Mouse (Mus musculus) olfactory bulb, adult 2 months (tissue): Measurements from ENCODE around the gene Zfp787. TPM values are rescaled to one million over a fixed set of nuclear protein-coding genes. Genes with fewer than 3 reads are reported as not detected.

Experiments
- H3K27ac ChIP-seq: fragments of 200-500 bp; 2 replicates; pipeline ENCODE4 v1.5.1; 2012; ENCODE audit warnings: low read depth, low read length; ENCODE audit not compliant: insufficient read depth
- H3K4me1 ChIP-seq: fragments of 200-500 bp; 2 replicates; pipeline ENCODE4 v1.6.1; 2012; ENCODE audit warnings: low read length; ENCODE audit not compliant: control insufficient read depth, insufficient read depth
- H3K4me3 ChIP-seq: fragments of 200-500 bp; 2 replicates; pipeline ENCODE4 v1.5.1; 2012; ENCODE audit warnings: mild to moderate bottlenecking, low read depth, low read length, moderate library complexity; ENCODE audit not compliant: insufficient read depth
- CTCF ChIP-seq: fragments of 200-500 bp; IDR thresholded peaks from 2 replicates; pipeline ENCODE4 v1.5.1; 2012; ENCODE audit warnings: low read depth, mild to moderate bottlenecking, low read length, moderate library complexity; ENCODE audit not compliant: insufficient read depth
- POLR2A ChIP-seq: fragments of 200-500 bp; IDR thresholded peaks from 2 replicates; pipeline ENCODE4 v1.6.1; 2012; ENCODE audit warnings: mild to moderate bottlenecking, low read depth, low read length, moderate library complexity; ENCODE audit not compliant: insufficient read depth
- WGBS: fragments of 180-500 bp; shearing (Covaris S2); methylation state at CpG from one replicate; pipeline ENCODE4 v1.1.7; 2018; 5-methylcytosine and 5-hydroxymethylcytosine counted together
- polyA plus RNA-seq: library from polyadenylated mRNA; stranded (reverse); fragments of >200 nt; gene quantifications from 2 replicates; pipeline ENCODE4 v1.2.4, GENCODE M21; 2012; ENCODE audit warnings: low replicate concordance; ENCODE audit not compliant: missing spikeins, insufficient read depth, insufficient read length

Gene Zfp787
- polyA plus RNA-seq, 1 experiment, result not detected

DNA sequence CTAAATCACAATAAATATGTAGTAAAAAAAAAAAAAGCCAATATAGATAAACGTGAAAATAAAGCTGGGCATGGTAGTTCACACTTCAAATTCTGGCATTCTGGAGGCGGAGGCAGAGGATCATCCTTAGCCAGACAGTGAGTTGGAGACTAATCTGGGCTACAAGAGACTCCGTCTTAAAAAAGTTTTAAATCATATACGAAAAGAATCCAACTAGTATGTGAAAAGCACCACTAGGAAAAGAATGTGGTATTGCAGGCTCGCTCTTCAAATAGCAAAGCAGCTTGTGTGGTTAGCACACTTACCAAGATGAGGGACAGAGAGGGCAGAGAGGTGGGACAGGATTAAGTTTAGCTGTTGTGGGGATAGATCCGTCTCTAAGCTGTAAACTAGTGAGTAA, 15.1 kb upstream of the Zfp787 start:
- Histone ChIP-seq H3K4me1 (no peaks in the 10 kb centered on the region), H3K27ac (no peak overlapping the region), H3K4me3 (no peak overlapping the region)
- no peak for TF ChIP-seq CTCF
- no peak for TF ChIP-seq POLR2A
- WGBS, result 33% methylated on average over 6 of the region's 6 CpGs

DNA sequence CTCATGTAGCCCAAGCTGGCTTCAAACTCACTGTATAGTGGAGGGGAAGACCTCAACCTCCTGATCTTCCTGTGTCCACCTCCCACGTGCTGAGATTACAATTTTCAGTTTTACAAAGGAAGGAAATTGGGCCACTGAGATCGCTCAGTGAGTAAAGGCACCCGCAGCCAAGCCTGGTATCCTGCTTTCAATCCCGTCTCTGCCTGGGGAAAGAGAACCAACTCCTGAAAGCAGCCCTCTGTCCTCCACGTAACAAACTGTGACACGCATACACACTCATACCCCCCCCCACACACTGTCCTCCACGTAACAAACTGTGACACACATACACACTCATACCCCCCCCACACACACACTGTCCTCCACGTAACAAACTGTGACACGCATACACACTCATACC, 14.6 kb upstream of the Zfp787 start:
- no peak overlapping the region for H3K27ac ChIP-seq
- TF ChIP-seq CTCF, result no peak
- TF ChIP-seq POLR2A, result no peak
- H3K4me1 ChIP-seq, result no peaks in the 10 kb centered on the region
- no peak overlapping the region for H3K4me3 ChIP-seq
- WGBS, result 76% methylated on average over 9 of the region's 9 CpGs

DNA sequence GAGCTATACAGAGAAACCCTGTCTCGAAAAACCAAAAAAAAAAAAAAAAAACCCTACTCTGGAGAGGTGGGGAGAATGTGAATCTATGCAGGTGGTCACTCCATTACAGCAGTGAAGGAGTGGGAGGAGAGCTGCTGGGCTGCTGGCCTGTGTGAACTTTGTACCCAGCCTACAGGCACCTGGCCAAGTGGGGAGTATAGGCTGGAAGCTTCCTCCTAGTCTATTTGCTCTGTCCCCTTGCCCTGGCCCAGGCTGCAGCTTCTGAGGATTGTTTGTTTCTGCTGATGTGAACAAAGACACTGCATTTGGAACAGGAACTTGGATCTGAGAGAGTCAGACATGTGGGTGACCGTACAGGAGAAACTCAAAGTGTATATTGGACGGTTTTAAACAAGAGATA, 13.6 kb upstream of the Zfp787 start:
- Histone ChIP-seq H3K27ac (no peak overlapping the region), H3K4me1 (no peaks in the 10 kb centered on the region), H3K4me3 (no peak overlapping the region)
- WGBS, result 64% methylated on average over 3 of the region's 3 CpGs
- TF ChIP-seq CTCF, result no peak
- no peak for TF ChIP-seq POLR2A

DNA sequence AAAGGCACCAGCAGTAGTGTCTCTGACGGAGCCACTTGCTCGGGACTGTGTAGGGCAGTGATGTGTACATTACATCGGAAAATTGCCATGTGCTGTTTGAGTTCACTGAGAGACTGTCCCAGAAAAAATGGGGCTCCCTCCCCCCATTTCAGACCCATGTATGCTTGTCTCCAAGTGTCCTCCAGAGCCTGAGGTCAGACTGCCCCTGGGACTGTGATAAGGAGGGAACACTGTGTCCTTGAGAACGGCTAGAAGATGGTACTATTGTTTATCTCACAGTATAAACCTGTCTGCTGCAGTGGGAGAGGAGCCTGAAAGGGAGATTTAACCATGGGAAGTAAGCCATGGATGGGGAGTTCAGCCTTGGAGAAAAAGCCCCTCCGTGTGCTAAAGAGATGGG, 8.9 kb upstream of the Zfp787 start:
- Histone ChIP-seq H3K27ac (no peak overlapping the region), H3K4me3 (no peak overlapping the region), H3K4me1 (no peaks in the 10 kb centered on the region; the same call in 1 of the 2 replicates)
- TF ChIP-seq CTCF (no peak), POLR2A (no peak)
- 67% methylated on average over 5 of the region's 5 CpGs for WGBS

DNA sequence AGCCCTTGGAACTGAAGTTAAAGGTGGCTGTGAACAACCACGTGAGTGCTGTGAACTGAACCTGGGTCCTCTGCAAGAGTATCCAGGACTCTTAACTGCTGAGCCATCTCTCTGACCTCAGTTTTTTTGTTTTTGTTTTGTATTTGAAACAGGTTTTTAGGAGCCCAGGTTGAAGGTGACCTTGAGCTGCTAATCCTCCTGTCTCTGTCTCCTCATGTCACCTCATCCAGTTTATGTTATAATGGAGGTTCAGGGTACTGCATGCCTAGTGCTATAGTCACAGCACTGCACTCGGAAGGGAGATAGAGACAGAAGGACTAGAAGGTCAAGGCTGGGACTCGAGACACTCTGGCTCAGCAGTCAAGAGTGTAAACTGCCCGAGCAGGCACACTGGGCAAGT, 6.4 kb upstream of the Zfp787 start:
- H3K4me1 ChIP-seq, result no peaks in the 10 kb centered on the region; the same call in 1 of the 2 replicates
- no peak overlapping the region for H3K4me3 ChIP-seq
- TF ChIP-seq CTCF (no peak), POLR2A (no peak)
- no peak overlapping the region for H3K27ac ChIP-seq
- WGBS, result 86% methylated on average over 4 of the region's 4 CpGs

DNA sequence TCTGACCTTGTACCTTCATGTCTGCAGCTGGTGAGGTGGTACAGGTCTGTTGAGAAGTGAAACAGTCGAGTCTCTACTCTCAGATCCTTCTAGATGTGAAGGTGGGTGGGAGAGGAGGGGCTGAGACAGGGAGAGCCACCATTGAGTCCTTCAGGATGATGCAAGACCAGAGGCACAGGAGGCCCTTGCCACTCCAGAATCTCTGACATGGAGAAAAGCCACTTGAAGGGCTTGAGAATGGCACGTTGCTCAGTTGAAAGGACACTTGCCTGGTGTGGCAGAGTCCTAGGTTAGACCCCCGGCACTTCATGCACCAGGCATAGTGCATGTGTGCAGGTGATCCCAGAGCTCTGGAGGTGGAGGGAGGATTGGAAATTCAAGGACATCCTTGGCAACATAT, 5.7 kb upstream of the Zfp787 start:
- Histone ChIP-seq H3K4me1 (no peaks in the 10 kb centered on the region; the same call in 1 of the 2 replicates), H3K27ac (no peak overlapping the region), H3K4me3 (no peak overlapping the region)
- TF ChIP-seq CTCF (no peak), POLR2A (no peak)
- WGBS, result 71% methylated on average over 3 of the region's 3 CpGs

DNA sequence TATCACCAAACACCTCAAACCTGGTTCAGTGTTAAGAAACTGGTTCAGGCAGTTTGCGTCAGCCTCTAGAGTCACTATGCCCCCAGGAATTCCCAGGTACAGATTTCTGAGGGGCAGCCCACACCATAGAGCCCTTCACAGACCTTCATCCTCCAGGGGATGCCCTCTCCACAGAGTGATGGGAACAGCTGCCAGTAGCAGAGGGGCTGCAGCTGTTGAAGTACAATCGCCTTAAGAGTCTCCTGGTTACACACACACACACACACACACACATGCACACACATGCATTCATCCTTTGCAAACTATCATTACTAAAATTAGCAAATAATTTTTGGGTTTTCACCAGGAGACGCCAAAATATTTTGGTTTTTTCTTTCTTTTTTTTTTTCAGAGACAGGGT, 3.8 kb upstream of the Zfp787 start:
- Histone ChIP-seq H3K4me1 (peaks cover 5% of the 10 kb centered on the region; the same call in 1 of the 2 replicates), H3K4me3 (no peak overlapping the region), H3K27ac (no peak overlapping the region)
- no peak for TF ChIP-seq CTCF
- TF ChIP-seq POLR2A, result no peak
- WGBS, result 82% methylated on average over 3 of the region's 3 CpGs

DNA sequence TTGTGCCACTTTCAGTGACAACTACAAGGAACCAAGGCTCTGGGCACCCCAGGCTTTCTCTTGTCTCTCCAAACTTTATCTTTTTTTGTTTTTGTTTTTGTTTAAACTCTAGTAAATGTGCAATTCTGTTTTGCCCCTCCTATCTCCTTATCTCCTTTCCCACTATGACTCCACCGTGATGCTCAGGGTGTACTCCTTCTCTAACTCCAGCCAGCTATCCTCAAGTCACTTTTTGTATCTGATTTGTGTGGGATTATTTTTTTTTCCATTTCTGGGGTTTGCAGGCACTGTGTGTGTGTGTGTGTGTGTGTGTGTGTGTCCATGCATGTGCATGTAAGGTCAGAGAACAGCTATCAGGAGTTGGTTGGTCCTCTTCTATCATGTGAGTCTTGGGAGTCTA, 1.7 kb upstream of the Zfp787 start:
- Histone ChIP-seq H3K4me1 (peaks cover 11% of the 10 kb centered on the region), H3K27ac (no peak overlapping the region), H3K4me3 (no peak overlapping the region)
- no peak for TF ChIP-seq CTCF
- TF ChIP-seq POLR2A, result no peak
- 76% methylated on average over 1 of the region's 1 CpGs for WGBS

DNA sequence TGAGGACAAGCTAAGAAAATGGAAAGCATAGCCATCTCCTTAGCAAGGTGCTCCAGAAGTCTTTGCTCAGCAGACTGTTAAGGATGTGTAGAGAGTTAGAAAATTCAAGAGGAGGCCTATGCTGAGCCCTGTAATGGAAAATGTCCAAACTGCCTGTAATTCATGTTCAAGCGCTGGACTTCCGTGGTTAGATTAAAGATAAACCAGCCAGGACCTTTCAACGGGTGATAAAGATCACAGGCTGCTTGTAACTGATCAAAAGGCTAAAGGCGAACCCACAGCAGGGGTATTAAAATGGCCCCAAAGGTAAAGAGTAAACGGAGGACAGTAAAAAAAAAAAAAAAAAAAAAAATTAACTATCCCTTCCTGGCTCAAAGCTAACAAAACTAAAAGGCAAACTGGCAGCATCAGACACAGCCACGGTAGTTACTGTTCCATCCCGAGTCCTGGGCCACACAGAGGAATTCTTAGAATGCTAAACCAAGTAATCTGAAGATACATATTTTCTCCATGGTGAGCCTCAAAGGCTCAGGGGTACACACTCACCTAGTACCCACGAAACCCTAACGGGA, 1.2 kb upstream of the Zfp787 start:
- H3K27ac ChIP-seq, result no peak overlapping the region

More for the DNA sequence above, 1.2 kb upstream of the Zfp787 start:
- WGBS, result 71% methylated on average over 9 of the region's 9 CpGs
- Histone ChIP-seq H3K4me3 (no peak overlapping the region), H3K4me1 (peaks cover 11% of the 10 kb centered on the region)
- TF ChIP-seq POLR2A (no peak), CTCF (no peak)
